Mouse (Mus musculus) cerebellum, postnatal 14 days (tissue): Measurements from ENCODE around the gene Lct.
"Not testable (repeated sequence)": the region's sequence is repeated elsewhere in the genome, so short reads cannot be mapped to it uniquely, and the experiment has no call there.

Experiments used
- DNase-seq, 2 experiments: peaks; one replicate each; pipeline ENCODE4 v3.0.0; 2021; ENCODE audit warnings: mixed read lengths in 2 of 2

The Lct gene

DNA sequence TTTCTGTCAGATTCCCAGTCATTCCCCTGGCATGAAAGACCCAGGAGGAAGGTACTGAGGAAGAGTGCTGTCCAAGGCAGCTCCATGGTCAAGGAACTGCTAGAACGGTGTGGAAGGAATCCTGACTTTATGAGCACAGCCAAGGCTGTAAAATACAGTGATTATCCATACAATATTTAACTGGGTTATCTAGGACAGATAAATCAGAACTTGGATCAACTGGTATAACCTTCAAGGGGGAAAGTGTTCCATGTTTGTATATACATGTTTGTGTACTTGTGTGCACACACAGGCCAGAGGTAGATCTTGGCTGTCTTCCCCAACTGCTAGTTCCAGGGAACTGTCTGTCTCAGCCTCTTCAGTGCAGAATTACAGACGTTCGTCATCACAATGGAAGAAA is at the start of gene Lct:
Gene Lct, minus strand, starts transcription at position 101 of the 400 bp plus-strand sequence.
- no peak for DNase-seq

DNA sequence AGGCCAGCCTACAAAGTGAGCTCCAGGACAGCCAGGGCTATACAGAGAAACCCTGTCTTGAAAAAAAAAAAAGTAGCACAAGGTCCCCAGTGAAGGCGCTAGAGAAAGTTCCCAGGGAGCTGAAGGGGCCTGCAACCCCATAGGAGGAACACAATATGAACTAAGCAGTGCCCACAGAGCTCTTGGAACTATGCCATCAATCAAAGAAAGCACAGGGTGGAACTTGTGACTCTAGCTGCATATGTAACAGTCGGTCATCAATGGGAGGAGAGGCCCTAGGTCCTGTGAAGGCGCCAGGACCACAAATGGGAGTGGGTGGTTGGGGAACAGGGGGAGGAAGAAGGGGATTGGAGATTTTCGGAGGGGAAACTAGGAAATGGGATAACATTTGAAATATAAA is 48.7 kb upstream of the Lct start:
- no peak for DNase-seq

DNA sequence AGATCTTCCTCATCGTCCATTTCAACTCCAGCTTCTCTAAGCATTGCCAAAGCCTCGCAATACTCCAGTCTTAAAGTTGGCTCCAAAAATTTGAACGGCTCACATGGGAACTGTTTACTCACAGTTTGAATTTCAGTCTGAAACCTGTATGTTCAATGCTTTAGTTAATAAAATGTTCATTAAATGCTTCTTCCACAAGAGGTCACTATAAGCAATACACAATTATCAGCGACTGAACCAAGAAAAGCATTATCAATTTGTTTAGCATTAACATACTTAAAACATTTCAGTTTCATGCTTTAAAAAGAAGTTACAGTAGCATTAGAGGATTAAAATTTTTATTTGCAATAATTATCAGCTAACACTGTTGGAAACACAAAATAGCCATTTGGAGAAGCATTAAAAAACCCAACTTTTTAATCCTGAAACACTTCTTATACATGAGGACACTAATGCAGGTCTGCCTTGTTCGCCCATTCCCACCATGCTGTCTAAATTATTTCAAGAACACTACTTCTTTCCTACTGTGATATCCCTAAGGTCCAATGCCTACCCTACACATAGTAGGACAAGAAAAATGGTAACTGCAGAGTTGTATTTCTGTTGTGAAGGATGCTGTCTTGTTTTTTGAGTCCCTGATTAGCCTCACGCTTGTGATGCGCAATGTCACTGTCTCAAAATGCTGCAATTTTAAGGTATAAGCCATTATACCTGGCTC is 44.2 kb upstream of the Lct start:
- DNase-seq: no peak

DNA sequence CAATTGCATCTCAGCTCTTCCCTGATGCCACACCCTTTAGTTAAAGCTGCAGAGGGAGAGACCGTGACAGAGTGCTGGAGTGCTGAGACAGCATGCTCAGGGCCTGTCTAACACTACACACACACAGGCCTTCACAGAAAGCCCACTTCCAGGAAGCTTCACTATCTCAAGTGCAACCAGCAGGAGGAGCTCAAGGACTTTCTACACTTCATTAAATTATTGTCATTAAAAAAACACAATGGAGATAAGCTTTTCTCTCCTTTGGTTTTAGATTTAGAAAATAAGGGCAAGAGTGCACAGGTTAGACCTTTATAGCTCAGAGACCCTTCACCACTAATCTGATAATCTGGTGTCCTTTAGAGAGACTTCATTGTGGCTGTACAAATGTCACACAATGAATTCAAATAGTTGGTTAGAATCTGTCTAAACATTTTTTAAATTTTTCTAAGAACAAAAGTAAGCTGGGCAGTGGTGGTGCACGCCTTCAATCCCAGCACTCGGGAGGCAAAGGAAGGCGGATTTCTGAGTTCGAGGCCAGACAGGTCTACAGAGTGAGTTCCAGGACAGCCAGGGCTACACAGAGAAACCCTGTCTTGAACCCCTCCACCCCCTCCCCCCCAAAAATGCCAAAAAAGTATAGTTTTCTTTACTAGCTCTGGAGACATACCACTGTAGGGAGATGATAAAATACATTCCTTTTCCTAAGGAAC is 40.8 kb upstream of the Lct start:
- DNase-seq: peak; percentile 65 to 77

DNA sequence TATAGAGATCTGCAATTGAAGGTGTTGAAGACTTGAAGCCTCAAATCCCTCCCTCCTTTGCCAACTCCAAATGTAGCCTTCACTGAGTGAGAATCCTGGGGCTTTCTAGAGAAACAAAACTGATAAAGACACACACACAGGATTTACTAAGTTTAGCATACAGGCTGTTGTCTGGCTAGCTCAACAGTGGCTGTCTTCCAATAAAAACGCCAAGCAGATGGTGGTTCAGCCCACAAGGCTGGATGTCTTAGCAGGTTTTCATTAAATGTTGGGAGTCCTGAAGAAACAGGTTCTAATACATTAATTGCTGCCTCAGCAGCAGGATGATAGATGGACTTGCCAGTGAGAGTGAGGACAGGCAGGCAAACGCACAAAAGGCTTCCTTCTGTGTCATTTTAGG is 32.5 kb upstream of the Lct start:
- DNase-seq: peak; percentile 49 to 71

DNA sequence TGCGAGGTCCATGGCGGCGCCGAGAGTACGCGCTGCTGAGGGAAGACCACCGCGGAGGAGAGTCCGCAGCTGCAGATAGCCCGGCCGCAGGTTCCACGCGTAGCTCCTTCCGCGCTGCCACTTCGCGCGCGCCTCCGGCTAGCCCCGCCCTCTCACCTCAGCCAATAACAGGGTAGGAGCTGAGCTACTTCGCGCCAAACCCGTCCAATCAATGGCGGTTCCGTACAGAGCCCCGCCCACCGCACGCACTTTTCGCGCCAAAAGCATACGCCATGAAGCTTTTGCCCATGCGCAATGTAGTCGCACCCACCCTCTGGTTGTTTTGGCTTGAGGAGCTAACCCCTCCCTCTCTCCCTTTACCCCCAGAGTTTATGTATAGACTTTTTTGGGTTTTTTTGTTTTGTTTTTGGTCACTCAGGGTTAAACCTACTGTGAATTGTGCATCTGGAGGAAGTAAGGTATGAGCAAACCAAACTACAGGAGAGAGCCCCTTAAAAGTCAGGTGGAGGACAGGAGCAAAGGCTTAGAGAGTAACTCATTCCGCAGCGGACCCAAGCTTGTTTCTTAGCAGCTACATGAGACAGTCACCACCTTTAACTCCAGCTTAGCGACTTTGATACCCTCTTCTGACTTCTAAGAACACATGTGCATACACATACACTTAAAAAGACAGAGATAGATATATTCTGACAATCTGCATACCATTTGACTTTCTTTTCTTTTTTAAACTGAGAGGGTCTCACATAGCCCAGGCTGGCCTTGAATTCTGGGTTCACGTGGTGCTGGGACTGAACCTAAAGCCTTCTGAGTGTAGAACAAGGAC is 31.6 kb upstream of the Lct start, which contains the start of gene Mcm6:
Gene Mcm6, minus strand, starts transcription at position 111 of the 823 bp plus-strand sequence.
- DNase-seq: peak; percentile 94

DNA sequence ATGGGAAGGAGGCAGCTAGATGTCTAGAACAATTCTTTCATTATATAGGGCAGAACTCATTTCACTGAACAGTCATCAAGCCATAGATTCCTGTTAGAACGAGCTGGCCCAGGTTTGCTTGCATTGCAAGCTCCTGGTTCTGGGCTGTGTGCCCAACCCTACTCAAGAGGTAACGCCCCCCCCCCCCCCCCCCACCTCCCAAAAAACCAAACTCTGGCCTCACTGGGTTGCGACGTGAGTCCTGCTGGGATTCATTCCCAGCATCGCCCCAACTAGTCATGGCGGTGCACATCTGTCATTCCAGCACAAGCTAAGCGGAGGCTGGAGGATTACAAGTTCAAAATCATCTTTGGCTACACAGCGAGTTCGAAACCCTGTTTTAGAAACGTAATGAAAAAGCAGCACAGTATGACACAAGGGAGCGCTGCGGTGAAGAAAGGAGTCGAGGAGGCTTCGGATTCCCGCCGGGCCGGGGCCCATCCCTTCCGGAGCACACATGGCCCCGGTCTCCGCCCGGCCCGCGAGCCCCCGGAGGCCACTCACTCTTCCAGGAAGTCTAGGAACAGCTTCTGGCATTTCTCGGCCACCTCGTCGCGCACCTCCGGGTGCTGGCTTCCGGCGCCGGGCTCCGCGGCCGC is 30.9 kb upstream of the Lct start:
- DNase-seq: peak; percentile 23 to 24

DNA sequence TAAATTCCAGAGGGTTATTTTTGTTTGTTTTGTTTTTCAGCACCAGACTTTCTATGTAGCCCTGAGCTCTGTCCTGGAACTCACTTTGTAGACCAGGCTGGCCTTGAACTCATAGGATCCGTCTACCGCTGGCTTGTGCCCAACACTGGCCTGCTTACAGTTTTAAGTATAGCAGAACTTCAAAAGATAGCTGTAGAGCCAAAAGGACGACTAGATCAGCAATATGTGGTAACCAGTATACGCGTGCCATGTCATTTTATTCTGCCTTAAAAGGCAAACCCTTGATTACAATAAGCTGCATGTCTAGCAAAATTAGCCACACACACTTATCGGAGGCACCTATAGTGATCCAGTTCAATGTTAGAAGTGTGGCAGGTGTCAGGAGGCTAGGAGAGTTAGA is 30.2 kb upstream of the Lct start:
- DNase-seq: no peak

DNA sequence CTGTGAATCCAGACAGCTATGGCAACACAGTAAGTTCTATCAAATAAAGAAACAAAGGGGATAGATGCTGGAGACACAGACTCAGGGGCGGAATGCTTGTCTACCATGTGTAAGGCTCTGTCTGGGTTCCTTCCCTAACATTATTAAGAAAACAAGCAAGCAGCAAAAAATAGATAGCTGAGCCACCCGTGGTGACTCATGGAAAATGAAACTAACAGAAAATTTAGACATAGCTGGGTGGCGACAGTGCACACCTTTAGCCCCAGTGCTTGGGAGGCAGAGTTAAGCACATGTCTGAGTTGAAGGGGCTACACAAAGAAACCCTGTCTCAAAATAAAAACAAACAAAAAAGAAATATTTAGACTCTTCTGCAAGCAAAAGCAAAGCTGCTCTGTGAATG is 29.3 kb upstream of the Lct start:
- no peak for DNase-seq

DNA sequence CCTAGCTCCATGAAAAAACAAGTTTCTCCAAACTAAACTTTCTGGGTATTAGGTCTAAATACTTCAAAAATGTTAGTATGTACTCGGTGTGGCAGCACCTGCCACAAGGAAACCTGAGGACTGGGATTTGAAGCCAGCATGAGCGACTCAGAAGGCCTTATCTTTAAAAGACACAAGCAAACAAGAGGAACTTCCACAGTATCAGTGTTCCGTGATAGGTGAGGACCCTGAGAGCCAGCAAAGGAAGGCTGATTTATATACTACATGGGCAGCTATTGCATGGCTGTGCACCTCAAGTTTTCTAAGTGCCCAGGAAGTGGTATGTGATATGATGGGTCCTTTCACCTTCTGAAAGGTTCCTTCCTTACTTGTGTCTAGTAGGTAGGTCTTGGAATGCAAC is 25.0 kb upstream of the Lct start:
- DNase-seq: no peak

DNA sequence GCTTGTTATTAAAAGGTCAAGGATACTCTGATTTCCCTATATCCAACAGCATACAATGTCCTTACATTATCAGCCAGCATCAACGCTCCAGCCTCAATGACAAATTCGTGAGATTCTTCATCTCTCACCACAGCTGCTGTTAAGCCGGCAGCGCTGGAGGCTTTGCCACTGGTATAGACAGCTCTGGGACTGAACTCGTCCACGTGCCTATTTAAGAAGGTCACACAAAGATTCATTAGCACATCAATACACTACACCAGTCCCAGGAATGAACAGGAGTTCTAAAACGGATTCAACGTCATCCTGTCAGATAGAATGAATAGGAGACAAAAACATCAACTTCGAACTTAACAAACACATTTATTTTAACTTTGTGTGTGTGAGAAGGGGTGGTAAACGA is 16.1 kb upstream of the Lct start:
- DNase-seq: no peak

DNA sequence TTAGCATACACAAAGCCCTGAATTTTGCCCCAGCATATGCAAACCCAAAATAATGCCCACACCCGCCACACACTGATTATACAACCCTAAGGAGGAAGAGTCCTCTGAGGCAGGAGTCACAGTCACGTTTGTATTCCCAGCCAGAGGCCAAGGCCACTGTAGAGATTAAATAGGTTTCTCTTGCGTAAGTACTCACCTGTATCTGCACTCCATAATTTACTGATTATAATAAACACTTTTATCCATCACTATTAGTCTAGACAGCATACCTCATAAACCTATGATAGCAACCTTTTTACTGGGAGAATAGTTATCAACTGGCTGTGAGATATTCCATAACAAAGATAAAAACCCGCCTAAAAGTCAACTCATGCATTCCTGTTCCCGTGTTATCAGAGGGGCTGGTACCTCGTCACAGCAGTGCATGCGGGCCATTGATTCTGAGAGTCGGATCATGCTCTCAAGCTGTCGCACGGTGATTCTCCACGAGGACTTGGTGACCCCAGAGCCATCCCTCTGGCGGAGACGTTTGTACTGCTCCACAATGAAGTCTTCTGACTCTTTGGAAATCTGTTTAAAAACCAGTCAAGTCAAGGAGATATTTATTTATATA is 9.7 kb upstream of the Lct start:
- DNase-seq: no peak

DNA sequence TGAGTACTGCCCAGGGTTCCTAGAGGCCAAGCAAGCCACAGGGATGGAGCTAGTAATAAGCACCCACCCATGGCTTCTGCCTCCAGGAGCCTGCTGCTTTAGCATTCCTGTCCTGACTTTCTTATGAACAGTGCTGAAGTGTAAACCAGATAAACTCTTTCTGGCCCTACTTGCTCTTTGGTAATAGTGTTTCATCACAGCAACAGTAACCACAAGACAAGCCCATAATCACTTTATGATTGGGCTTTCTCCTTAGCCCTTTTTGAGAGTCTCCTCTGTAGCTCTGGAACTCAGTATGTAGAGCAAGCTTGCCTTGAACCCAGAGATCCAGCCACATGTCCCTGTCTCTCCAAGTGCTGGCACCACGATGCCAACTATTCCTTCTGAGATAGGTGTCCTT is 2.2 kb upstream of the Lct start:
- DNase-seq: no peak

DNA sequence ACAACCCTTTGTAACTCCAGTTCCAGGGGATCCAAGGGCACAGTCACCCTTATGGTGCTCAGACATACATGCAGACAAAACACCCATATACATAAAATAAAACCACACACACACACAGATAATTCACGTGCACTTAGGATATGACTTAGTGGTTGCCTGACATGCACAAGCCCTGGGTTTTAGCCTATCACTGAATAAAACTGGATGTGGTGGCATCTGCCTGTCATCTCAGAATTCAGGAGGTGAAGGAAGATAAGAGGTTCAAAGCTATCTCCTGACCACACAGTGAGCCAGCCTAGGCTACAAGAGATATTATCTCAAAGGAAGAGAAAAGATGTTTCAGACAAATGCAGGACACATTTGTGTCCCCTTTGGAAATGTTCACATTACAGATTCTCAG is 953 bp downstream of the Lct start:
- DNase-seq: no peak

DNA sequence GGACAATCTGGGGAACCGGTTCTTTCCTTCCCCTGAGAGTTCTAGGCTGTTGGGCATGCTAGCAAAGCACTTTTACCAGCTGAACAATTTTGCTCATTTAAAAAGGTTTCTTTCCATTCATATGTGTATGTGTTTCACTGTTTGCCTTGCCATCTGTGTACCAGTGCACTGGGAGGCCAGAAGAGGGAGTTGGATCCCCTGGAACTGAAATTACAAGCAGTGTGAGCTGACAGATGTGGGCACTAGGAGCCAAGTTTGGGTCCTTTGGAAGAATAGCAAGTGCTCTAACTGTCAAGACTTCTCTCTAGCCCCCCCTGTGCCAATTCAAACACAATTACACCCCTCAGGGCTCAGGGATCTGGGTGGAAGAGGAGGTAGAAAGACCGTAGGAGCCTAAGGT is 3.3 kb downstream of the Lct start:
- DNase-seq: no peak

DNA sequence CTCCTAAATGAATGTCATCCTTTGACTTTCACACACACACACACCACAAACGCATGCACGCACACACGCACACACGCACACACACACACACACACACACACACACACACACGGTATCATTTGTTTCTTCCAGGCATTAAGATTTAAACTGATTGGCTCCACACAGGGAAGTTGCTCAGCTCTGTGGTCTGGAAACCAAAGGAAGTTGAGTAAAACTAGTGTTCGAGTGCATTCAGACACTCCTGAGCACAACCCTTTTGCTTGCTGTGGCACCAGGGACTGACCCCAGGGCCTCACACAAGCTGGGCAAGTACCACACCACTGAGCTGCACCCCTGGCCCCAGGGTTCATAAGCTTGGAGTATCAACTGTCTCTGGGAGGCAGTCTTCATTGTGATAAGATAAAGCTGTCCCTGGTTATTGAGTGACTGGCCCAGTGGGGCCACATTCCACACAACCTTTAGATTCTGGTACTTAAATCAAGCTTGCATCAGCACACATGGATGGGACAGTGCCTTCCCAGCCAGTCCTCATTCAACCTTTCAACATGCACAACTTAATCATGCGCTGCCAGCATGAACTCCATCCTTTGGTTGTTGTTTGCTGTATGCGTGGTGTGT is 5.0 kb downstream of the Lct start:
- DNase-seq: no peak

DNA sequence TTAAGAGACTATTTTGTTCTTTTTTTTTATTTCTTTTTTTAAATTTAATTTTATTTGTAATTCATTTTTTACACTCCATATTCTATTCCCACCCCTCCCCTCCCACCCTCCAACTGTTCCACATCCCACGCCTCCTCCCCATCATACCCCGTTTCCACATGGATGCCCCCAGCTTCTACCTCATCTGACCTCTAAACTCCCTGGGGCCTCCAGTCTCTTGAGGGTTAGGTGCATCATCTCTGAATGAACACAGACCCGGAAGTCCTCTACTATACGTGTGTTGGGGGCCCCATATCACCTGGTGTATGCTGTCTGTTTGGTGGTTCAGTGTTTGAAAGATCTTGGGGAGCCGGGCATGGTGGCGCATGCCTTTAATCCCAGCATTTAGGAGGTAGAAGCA is 8.9 kb downstream of the Lct start:
- not testable (repeated sequence) for DNase-seq

DNA sequence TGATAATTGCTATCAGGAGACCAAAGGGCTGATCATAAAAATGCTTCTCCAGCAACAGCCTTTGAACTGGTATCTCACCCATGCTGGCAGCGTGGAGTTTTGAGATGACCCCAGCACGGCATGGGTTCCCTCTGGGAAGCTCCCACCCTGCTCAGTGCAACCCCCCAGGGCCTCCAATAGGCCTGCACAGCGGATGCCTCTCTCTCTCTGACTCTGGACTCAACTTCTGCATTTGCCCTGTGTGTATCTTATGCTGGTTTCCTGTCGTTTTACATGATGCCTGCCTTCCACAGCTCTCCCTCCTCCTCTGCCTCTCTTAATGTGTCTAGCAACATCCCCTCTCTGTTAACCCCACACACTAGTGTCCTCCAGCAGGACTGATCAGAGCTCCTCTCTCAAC is 13.5 kb downstream of the Lct start:
- no peak for DNase-seq

DNA sequence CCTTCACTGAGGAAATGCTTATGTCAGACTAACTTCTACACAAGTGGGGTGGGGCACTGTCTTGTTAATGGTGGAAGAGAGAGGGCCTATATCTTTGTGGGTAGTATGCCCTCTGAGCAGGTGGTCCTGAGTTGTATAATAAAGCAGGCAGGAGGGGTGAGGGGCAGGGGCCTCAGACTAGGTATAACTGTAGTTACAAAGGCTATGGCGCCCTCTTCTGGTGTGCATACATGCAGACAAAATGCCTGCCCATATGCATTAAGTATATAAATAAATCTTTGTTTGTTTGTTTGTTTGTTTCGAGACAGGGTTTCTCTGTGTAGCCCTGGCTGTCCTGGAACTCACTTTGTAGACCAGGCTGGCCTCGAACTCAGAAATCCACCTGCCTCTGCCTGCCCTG is 19.1 kb downstream of the Lct start:
- DNase-seq: peak in 1 of 2 experiments; percentile 53

DNA sequence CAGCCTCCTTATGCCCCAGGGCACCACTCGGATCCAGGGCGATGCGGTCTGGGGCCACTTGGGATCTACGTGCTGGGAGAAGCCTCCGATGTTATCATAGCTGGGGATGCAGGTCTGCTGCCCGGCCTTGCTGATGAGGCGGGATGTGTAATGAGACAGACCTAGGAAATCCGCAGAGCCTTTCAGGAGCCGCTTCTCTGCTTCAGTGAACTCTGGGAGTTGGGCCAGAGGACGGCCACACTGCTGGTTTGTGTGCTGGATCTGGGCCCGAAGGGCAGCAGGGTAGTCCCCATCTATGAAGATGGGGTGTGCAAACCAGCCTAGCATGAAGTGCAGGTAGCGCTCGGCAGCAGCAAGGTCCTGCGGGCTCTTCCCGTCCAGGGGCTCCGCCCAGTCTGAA is 24.2 kb downstream of the Lct start:
- peak; percentile 98 for DNase-seq

DNA sequence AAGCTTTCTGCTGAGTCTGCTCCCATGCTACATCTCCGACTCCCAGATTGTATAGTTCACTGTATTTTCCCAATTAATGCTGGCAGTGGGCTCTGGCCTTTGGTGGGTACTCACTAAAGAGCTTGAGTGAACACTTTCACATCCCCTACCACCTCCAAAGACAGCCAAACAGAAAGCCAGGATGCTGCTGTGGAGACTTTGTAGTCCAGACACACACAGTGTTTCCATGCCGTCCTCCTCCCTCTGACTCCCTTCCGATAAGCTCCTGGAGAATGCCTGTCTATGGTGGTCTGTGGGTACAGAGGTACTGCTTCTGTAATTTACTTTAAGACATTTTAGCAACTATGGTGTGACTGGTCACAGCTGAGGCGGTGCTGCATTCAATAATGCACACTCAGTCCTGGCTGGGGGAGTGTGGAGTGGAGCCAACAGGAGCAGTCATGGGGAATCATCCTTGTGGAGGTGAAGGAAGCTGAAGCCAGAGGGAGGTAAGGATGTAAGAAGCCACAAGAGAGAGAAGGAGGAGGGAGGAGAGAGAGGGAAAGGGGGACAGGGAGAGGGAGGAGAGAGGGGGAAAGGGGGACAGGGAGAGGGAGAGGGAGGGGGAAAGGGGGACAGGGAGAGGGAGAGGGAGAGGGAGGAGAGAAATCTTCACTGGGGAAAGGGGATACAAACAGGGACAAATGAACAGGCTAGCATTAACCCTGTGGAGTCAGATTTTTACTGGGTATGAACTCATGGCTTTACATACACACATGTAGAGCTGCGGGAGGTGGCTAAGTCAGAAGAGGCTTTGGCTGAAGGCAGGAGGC is 32.2 kb downstream of the Lct start:
- peak in 1 of 2 experiments; percentile 47 for DNase-seq
